Mouse (Mus musculus): Measurements from ENCODE around the gene Chchd3. TPM values are rescaled to one million over a fixed set of nuclear protein-coding genes. Genes with fewer than 3 reads are reported as not detected.

The Chchd3 gene
- total RNA-seq, 1 experiment = 105 TPM

- TF ChIP-seq MAFK (IDR thresholded peaks at IDR 0.05; ENCODE audit: insufficient read depth, low read depth, low read length) (no peak), HCFC1 (IDR thresholded peaks at IDR 0.05; ENCODE audit: borderline replicate concordance, insufficient read depth, low read length) (no peak), ZNF384 (IDR thresholded peaks at IDR 0.05; ENCODE audit: low read depth, low read length) (no peak)
- Histone ChIP-seq H3K27ac (ENCODE audit: insufficient read depth, low read depth, low read length, poor library complexity, severe bottlenecking) (no peak overlapping the region), H3K36me3 (ENCODE audit: control insufficient read depth, insufficient read depth, low read length, poor library complexity, severe bottlenecking) (peaks cover 2% of the 10 kb centered on the region; the same call in 1 of the 2 replicates), H3K4me3 (ENCODE audit: insufficient read depth in 1 of 2, low read depth in 1 of 2, low read length in 2 of 2, poor library complexity in 1 of 2, severe bottlenecking in 1 of 2) (no peak overlapping the region), H3K9ac (ENCODE audit: insufficient read depth, low read depth, low read length, poor library complexity, severe bottlenecking) (no peak overlapping the region), H3K4me1 (ENCODE audit: control insufficient read depth in 2 of 2, insufficient read depth in 2 of 2, low read length in 2 of 2, poor library complexity in 1 of 2) (no peaks in the 10 kb centered on the region), H3K9me3 (ENCODE audit: control insufficient read depth, insufficient read depth, low read depth, low read length) (no peaks in the 10 kb centered on the region)
- in situ Hi-C loops (cut with MboI; ENCODE audit: low sequenced_read_pairs in 2 of 2, unreplicated experiment in 2 of 2) = no loop called here
- DNase-seq (ENCODE audit: low read depth, low spot score) = no peak
Observed at GRCm38 (mm10) chr6:32890726-32891125, 169.3 kb downstream of the Chchd3 start.

- Histone ChIP-seq H3K9me3 (ENCODE audit: control insufficient read depth, insufficient read depth, low read depth, low read length) (no peaks in the 10 kb centered on the region), H3K4me3 (ENCODE audit: insufficient read depth in 1 of 2, low read depth in 1 of 2, low read length in 2 of 2, poor library complexity in 1 of 2, severe bottlenecking in 1 of 2) (no peak overlapping the region), H3K9ac (ENCODE audit: insufficient read depth, low read depth, low read length, poor library complexity, severe bottlenecking) (no peak overlapping the region), H3K36me3 (ENCODE audit: control insufficient read depth, insufficient read depth, low read length, poor library complexity, severe bottlenecking) (peaks cover 2% of the 10 kb centered on the region; the same call in 1 of the 2 replicates), H3K4me1 (ENCODE audit: control insufficient read depth in 2 of 2, insufficient read depth in 2 of 2, low read length in 2 of 2, poor library complexity in 1 of 2) (no peaks in the 10 kb centered on the region), H3K27ac (ENCODE audit: insufficient read depth, low read depth, low read length, poor library complexity, severe bottlenecking) (no peak overlapping the region)
- in situ Hi-C loops (cut with MboI; ENCODE audit: low sequenced_read_pairs in 2 of 2, unreplicated experiment in 2 of 2) = no loop called here
- TF ChIP-seq HCFC1 (IDR thresholded peaks at IDR 0.05; ENCODE audit: borderline replicate concordance, insufficient read depth, low read length) = no peak
- no peak for TF ChIP-seq CHD2 (IDR thresholded peaks at IDR 0.05; ENCODE audit: low read depth, low read length)
- TF ChIP-seq MAFK (IDR thresholded peaks at IDR 0.05; ENCODE audit: insufficient read depth, low read depth, low read length) = no peak
- DNase-seq (ENCODE audit: low read depth, low spot score) = no peak
Observed at GRCm38 (mm10) chr6:32888894-32889529, 171.0 kb downstream of the Chchd3 start.

GRCm38 (mm10) chr6:32878586-32878985 lies 181.5 kb downstream of the Chchd3 start:
- in situ Hi-C loops (cut with MboI; ENCODE audit: low sequenced_read_pairs in 2 of 2, unreplicated experiment in 2 of 2) = no loop called here
- H3K4me3 ChIP-seq (ENCODE audit: insufficient read depth in 1 of 2, low read depth in 1 of 2, low read length in 2 of 2, poor library complexity in 1 of 2, severe bottlenecking in 1 of 2) = no peak overlapping the region
- H3K36me3 ChIP-seq (ENCODE audit: control insufficient read depth, insufficient read depth, low read length, poor library complexity, severe bottlenecking) = no peaks in the 10 kb centered on the region
- TF ChIP-seq ZNF384 (IDR thresholded peaks at IDR 0.05; ENCODE audit: low read depth, low read length) (no peak), MAFK (IDR thresholded peaks at IDR 0.05; ENCODE audit: insufficient read depth, low read depth, low read length) (no peak), ZC3H11A (IDR thresholded peaks at IDR 0.05; ENCODE audit: borderline replicate concordance, low read depth, low read length) (no peak), CHD2 (IDR thresholded peaks at IDR 0.05; ENCODE audit: low read depth, low read length) (no peak), HCFC1 (IDR thresholded peaks at IDR 0.05; ENCODE audit: borderline replicate concordance, insufficient read depth, low read length) (no peak)
- H3K4me1 ChIP-seq (ENCODE audit: control insufficient read depth in 2 of 2, insufficient read depth in 2 of 2, low read length in 2 of 2, poor library complexity in 1 of 2) = no peaks in the 10 kb centered on the region
- no peak overlapping the region for H3K9ac ChIP-seq (ENCODE audit: insufficient read depth, low read depth, low read length, poor library complexity, severe bottlenecking)
- H3K9me3 ChIP-seq (ENCODE audit: control insufficient read depth, insufficient read depth, low read depth, low read length) = no peaks in the 10 kb centered on the region
- no peak for DNase-seq (ENCODE audit: low read depth, low spot score)
- no peak overlapping the region for H3K27ac ChIP-seq (ENCODE audit: insufficient read depth, low read depth, low read length, poor library complexity, severe bottlenecking)

GRCm38 (mm10) chr6:32874176-32874575 lies 185.9 kb downstream of the Chchd3 start:
- no peaks in the 10 kb centered on the region for H3K36me3 ChIP-seq (ENCODE audit: control insufficient read depth, insufficient read depth, low read length, poor library complexity, severe bottlenecking)
- DNase-seq (ENCODE audit: low read depth, low spot score) = no peak
- TF ChIP-seq CHD2 (IDR thresholded peaks at IDR 0.05; ENCODE audit: low read depth, low read length) (no peak), ZC3H11A (IDR thresholded peaks at IDR 0.05; ENCODE audit: borderline replicate concordance, low read depth, low read length) (no peak), MAFK (IDR thresholded peaks at IDR 0.05; ENCODE audit: insufficient read depth, low read depth, low read length) (no peak), ZNF384 (IDR thresholded peaks at IDR 0.05; ENCODE audit: low read depth, low read length) (no peak), HCFC1 (IDR thresholded peaks at IDR 0.05; ENCODE audit: borderline replicate concordance, insufficient read depth, low read length) (no peak)
- in situ Hi-C loops (cut with MboI; ENCODE audit: low sequenced_read_pairs in 2 of 2, unreplicated experiment in 2 of 2) = no loop called here
- H3K4me1 ChIP-seq (ENCODE audit: control insufficient read depth in 2 of 2, insufficient read depth in 2 of 2, low read length in 2 of 2, poor library complexity in 1 of 2) = no peaks in the 10 kb centered on the region
- no peak overlapping the region for H3K4me3 ChIP-seq (ENCODE audit: insufficient read depth in 1 of 2, low read depth in 1 of 2, low read length in 2 of 2, poor library complexity in 1 of 2, severe bottlenecking in 1 of 2)
- no peak overlapping the region for H3K9ac ChIP-seq (ENCODE audit: insufficient read depth, low read depth, low read length, poor library complexity, severe bottlenecking)
- no peaks in the 10 kb centered on the region for H3K9me3 ChIP-seq (ENCODE audit: control insufficient read depth, insufficient read depth, low read depth, low read length)
- H3K27ac ChIP-seq (ENCODE audit: insufficient read depth, low read depth, low read length, poor library complexity, severe bottlenecking) = no peak overlapping the region

- no peak for TF ChIP-seq ZNF384 (IDR thresholded peaks at IDR 0.05; ENCODE audit: low read depth, low read length)
- no peak for TF ChIP-seq MAFK (IDR thresholded peaks at IDR 0.05; ENCODE audit: insufficient read depth, low read depth, low read length)
- no peak for TF ChIP-seq ZC3H11A (IDR thresholded peaks at IDR 0.05; ENCODE audit: borderline replicate concordance, low read depth, low read length)
- TF ChIP-seq HCFC1 (IDR thresholded peaks at IDR 0.05; ENCODE audit: borderline replicate concordance, insufficient read depth, low read length) = no peak
- TF ChIP-seq CHD2 (IDR thresholded peaks at IDR 0.05; ENCODE audit: low read depth, low read length) = no peak
- no peaks in the 10 kb centered on the region for H3K36me3 ChIP-seq (ENCODE audit: control insufficient read depth, insufficient read depth, low read length, poor library complexity, severe bottlenecking)
- in situ Hi-C loops (cut with MboI; ENCODE audit: low sequenced_read_pairs in 2 of 2, unreplicated experiment in 2 of 2) = no loop called here
- H3K4me3 ChIP-seq (ENCODE audit: insufficient read depth in 1 of 2, low read depth in 1 of 2, low read length in 2 of 2, poor library complexity in 1 of 2, severe bottlenecking in 1 of 2) = no peak overlapping the region
- no peak overlapping the region for H3K9ac ChIP-seq (ENCODE audit: insufficient read depth, low read depth, low read length, poor library complexity, severe bottlenecking)
- H3K27ac ChIP-seq (ENCODE audit: insufficient read depth, low read depth, low read length, poor library complexity, severe bottlenecking) = no peak overlapping the region
- no peaks in the 10 kb centered on the region for H3K4me1 ChIP-seq (ENCODE audit: control insufficient read depth in 2 of 2, insufficient read depth in 2 of 2, low read length in 2 of 2, poor library complexity in 1 of 2)
- H3K9me3 ChIP-seq (ENCODE audit: control insufficient read depth, insufficient read depth, low read depth, low read length) = no peaks in the 10 kb centered on the region
- DNase-seq (ENCODE audit: low read depth, low spot score) = no peak
Observed at GRCm38 (mm10) chr6:32872805-32873204, 187.3 kb downstream of the Chchd3 start.
